Mouse (Mus musculus): ENCODE measurements around the gene Fbxo2.

GRCm38 (mm10) chr4:148159544-148160435 is 631 bp upstream of the Fbxo2 start:
- TF ChIP-seq CTCF (IDR thresholded peaks at IDR 0.05; ENCODE audit: insufficient read depth, low read length) (no peak), POLR2A (IDR thresholded peaks at IDR 0.05; ENCODE audit: borderline replicate concordance, extremely low read depth, low read depth, low read length) (peak; percentile 58; the same call in 1 of the 2 replicates)

All from lung, adult 2 months (tissue).